Mouse (Mus musculus): Measurements from ENCODE around the gene Lrrc38. TPM values are rescaled to one million over a fixed set of nuclear protein-coding genes. Genes with fewer than 3 reads are reported as not detected.
"Not testable (repeated sequence)": the region's sequence is repeated elsewhere in the genome, so short reads cannot be mapped to it uniquely, and the experiment has no call there.

Lrrc38 gene
- polyA plus RNA-seq, 1 experiment from 2014 or later: 0.86 TPM

DNA sequence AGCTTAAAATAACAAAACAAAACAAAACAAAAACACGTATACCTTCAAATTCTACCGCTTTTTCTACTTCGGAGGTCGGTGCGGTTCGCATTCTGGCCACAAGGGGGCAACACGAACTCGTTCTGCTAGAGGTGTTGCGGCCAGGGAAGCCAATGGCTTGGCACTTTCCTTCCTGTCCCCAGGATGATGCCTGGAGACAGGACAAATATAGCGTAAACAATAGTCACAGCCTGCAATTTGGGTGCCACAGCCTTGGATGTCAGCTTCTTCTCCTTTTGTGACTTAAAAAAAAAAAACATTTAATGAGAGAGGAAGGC lies 24.0 kb upstream of the Lrrc38 start:
- Histone ChIP-seq H3K9ac (no peak overlapping the region), H3K27ac (0 out of 2 replicates have a peak overlapping the region, but pooled peaks have one; percentile 21)

DNA sequence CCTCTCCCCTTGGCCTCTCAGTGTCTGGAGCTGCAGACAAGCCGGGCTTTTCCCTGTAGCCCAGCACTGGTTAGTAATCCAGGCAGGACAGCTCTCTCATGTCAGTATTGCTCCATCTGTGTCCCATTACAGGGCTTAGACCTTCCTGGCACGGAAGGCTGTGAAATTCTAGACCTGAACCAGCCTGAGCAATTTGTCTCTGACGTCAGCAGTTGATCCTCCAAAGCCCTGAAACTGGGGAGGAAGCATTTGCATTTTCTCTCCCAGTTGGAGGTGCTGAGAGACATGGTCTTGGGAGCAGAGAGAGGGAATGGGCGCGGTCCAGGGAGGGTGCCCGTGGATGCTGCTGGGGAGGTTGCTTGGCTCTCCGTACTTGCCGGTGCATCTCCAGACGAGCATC lies 19.0 kb upstream of the Lrrc38 start:
- H3K4me2 ChIP-seq (replicated peaks): no peak overlapping the region
- H3K27ac ChIP-seq: no peak overlapping the region
- no peaks in the 10 kb centered on the region for H3K9me3 ChIP-seq
- 49% methylated on average over 9 of the region's 9 CpGs for WGBS
- H3K4me1 ChIP-seq: no peaks in the 10 kb centered on the region
- no peak for ATAC-seq (ENCODE audit: low FRiP score, low read depth)
- no peak overlapping the region for H3K4me3 ChIP-seq
- H3K27me3 ChIP-seq (replicated peaks): no peaks in the 10 kb centered on the region
- H3K9ac ChIP-seq: no peak overlapping the region
- no peaks in the 10 kb centered on the region for H3K36me3 ChIP-seq

More for the DNA sequence above, 24.0 kb upstream of the Lrrc38 start:
- ATAC-seq (ENCODE audit: low FRiP score, low read depth): peak; percentile 29; the same call in 1 of the 2 replicates
- Histone ChIP-seq H3K27me3 (replicated peaks) (no peaks in the 10 kb centered on the region), H3K4me2 (replicated peaks) (peak overlapping the region; percentile 59), H3K36me3 (no peaks in the 10 kb centered on the region), H3K4me3 (peak overlapping the region; percentile 22; the same call in 1 of the 2 replicates), H3K4me1 (peaks cover 16% of the 10 kb centered on the region), H3K9me3 (no peaks in the 10 kb centered on the region)
- WGBS: 1% methylated on average over 10 of the region's 10 CpGs

DNA sequence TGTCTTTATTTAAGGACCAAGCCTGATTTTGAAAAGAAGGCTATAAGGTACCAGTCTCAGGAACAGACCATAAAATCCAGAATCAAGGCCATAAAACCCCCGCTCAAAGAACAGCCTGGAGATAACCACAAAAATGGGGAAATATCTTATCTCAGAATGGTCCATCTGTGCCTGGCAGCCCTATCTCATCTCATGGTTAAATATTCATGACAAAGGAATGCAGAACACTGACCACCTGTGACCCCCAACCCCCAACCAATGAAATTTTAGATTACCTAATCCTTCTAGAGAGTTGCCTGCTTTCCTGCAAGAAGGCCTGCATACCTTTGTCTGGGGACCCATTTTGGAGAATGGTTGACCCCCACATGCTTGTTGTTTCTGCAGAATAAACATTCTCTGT lies 17.8 kb upstream of the Lrrc38 start:
- no peaks in the 10 kb centered on the region for H3K36me3 ChIP-seq
- no peak overlapping the region for H3K4me2 ChIP-seq (replicated peaks)
- no peak overlapping the region for H3K9ac ChIP-seq
- H3K27ac ChIP-seq: no peak overlapping the region
- H3K27me3 ChIP-seq (replicated peaks): no peaks in the 10 kb centered on the region
- no peak overlapping the region for H3K4me3 ChIP-seq
- no peaks in the 10 kb centered on the region for H3K9me3 ChIP-seq
- no peak for ATAC-seq (ENCODE audit: low FRiP score, low read depth)
- H3K4me1 ChIP-seq: no peaks in the 10 kb centered on the region
- WGBS: 71% methylated on average over 1 of the region's 1 CpGs

DNA sequence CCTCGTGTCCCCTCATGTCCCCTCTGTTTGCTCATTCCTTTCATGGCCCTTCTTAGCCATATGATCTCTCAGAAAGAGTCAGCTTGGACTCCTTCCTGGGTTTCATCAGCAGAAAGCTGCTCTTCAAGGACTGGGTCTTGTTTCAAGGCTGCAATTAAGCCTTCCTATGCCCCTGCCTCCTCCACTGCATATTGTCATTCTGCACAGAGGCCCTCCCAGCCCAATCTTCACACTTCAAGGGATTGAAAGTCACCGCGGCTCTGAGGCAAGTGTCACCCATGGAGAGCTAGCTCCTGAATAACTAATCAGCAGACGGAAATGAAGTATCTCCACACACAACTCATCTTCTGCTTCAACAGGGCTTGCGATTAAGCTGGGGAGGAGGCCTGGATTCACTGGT lies 15.4 kb upstream of the Lrrc38 start:
- no peak overlapping the region for H3K9ac ChIP-seq
- H3K4me3 ChIP-seq: no peak overlapping the region
- H3K4me1 ChIP-seq: no peaks in the 10 kb centered on the region
- no peaks in the 10 kb centered on the region for H3K9me3 ChIP-seq
- WGBS: 46% methylated on average over 5 of the region's 5 CpGs
- no peaks in the 10 kb centered on the region for H3K36me3 ChIP-seq
- H3K27ac ChIP-seq: no peak overlapping the region
- H3K4me2 ChIP-seq (replicated peaks): no peak overlapping the region
- H3K27me3 ChIP-seq (replicated peaks): no peaks in the 10 kb centered on the region
- no peak for ATAC-seq (ENCODE audit: low FRiP score, low read depth)

DNA sequence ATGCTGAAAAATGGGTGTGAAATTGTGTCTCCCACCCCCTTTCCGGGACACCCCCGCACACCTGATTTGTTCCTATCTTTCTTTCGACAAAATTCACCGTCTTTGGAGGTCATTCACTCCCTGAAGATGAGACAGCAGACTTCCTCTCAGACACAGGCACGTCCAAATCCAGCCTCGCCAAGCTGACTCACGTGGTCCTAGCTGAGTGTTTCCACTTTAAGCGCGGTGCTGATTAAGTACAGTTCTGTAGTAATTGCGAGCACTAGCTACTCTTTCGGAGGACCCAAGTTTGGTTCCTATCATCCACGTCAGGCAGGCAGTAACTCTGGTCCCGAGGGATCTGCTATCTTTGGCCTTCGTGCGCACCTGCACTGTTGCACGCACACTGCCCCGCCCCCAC lies 14.6 kb upstream of the Lrrc38 start:
- 89% methylated on average over 17 of the region's 17 CpGs for WGBS
- Histone ChIP-seq H3K27me3 (replicated peaks) (no peaks in the 10 kb centered on the region), H3K36me3 (no peaks in the 10 kb centered on the region), H3K9me3 (no peaks in the 10 kb centered on the region), H3K27ac (no peak overlapping the region), H3K4me1 (no peaks in the 10 kb centered on the region), H3K4me3 (no peak overlapping the region), H3K9ac (no peak overlapping the region), H3K4me2 (replicated peaks) (no peak overlapping the region)
- ATAC-seq (ENCODE audit: low FRiP score, low read depth): no peak

DNA sequence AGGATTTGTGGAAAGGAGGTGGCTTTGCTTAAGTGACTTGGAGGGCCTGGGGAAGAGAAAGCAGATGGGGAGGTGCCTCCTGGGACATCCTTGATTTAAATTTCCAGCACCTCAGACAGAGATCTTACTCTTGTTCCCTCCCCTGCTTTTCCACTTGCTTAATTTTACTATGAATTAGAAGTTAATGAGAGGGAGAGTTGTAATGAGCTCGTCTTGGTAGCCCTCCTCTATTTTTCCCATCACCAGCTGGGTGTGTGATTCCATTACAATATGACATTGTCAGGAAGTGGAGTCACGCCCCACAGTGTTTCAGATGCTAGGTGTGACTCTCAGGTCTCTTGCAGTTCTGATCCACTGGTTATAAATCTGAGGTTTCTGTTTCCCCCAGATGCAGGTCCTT lies 13.5 kb upstream of the Lrrc38 start:
- no peak for ATAC-seq (ENCODE audit: low FRiP score, low read depth)
- H3K4me2 ChIP-seq (replicated peaks): no peak overlapping the region
- H3K4me3 ChIP-seq: no peak overlapping the region
- no peaks in the 10 kb centered on the region for H3K4me1 ChIP-seq
- H3K27me3 ChIP-seq (replicated peaks): no peaks in the 10 kb centered on the region
- WGBS: 55% methylated on average over 2 of the region's 2 CpGs
- H3K27ac ChIP-seq: no peak overlapping the region
- H3K36me3 ChIP-seq: no peaks in the 10 kb centered on the region
- no peaks in the 10 kb centered on the region for H3K9me3 ChIP-seq
- no peak overlapping the region for H3K9ac ChIP-seq

DNA sequence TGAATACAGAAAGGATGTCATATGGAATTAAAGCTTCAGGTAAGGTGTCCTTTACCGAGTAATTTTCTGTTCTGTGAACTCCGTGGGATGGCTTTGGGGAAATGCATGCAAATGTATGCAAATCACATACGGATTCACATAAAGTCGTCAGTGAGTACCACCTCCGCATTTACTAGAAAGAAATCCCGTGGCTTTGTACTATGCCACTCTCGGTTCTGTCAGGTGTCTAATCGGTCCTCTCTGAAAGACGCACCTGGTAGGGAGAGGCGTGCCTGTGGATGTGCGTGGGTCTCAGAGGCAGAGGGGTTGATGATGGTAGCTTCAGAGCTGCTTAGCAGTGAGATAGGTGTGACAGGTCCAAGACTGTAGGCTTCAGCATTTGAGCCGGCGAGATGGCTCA lies 9.7 kb upstream of the Lrrc38 start:
- no peak overlapping the region for H3K4me3 ChIP-seq
- H3K4me2 ChIP-seq (replicated peaks): no peak overlapping the region
- WGBS: 80% methylated on average over 13 of the region's 13 CpGs
- no peaks in the 10 kb centered on the region for H3K27me3 ChIP-seq (replicated peaks)
- no peaks in the 10 kb centered on the region for H3K9me3 ChIP-seq
- no peaks in the 10 kb centered on the region for H3K36me3 ChIP-seq
- ATAC-seq (ENCODE audit: low FRiP score, low read depth): no peak
- H3K4me1 ChIP-seq: no peaks in the 10 kb centered on the region
- H3K9ac ChIP-seq: no peak overlapping the region
- H3K27ac ChIP-seq: no peak overlapping the region

DNA sequence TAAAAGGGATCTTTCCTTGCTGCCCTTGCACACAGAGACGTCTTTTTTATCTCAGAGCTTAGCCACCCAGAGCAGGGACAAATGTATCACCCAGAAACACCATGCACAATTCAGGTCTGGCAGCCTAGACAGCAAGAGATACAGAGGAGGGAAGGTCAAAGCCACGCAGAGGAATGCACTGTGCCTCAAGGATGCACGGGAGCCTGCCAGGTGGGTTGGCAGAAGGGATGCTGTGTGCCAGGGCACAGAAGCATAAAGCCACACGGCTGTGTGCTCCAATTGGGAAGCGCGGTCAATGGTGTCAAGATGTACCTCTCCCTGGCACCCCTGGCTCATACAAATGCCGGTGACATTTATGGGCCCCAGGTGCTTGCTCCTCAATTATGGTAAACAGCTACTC lies 8.1 kb upstream of the Lrrc38 start:
- 81% methylated on average over 7 of the region's 7 CpGs for whole genome bisulfite sequencing
- Histone ChIP-seq H3K9me3 (no peaks in the 10 kb centered on the region), H3K4me3 (no peak overlapping the region), H3K27ac (no peak overlapping the region), H3K27me3 (replicated peaks) (no peaks in the 10 kb centered on the region), H3K4me1 (no peaks in the 10 kb centered on the region), H3K36me3 (no peaks in the 10 kb centered on the region), H3K9ac (no peak overlapping the region), H3K4me2 (replicated peaks) (no peak overlapping the region)
- ATAC-seq (ENCODE audit: low FRiP score, low read depth): no peak

DNA sequence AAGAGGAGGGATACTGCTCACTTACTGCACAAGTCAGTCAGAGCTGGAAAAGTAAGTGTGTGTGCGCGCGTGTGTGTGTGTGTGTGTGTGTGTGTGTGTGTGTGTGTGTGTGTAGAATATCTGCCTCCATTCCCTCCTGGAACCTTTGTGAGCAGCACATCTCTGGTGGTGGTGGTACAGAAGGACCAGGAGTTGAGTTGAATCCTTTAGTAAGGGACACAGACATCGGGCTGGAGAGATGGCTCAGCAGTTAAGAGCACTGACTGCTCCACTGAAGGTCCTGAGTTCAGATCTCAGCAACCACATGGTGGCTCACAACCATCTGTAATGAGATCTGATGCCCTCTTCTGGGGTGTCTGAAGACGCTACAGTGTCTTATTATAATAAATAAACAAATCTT lies 4.1 kb upstream of the Lrrc38 start:
- not testable (repeated sequence) for H3K9ac ChIP-seq; H3K27ac ChIP-seq; ATAC-seq (ENCODE audit: low FRiP score, low read depth); H3K4me3 ChIP-seq; H3K9me3 ChIP-seq; H3K4me2 ChIP-seq (replicated peaks); H3K36me3 ChIP-seq
- peaks cover 28% of the 10 kb centered on the region for H3K27me3 ChIP-seq (replicated peaks)
- 88% methylated on average over 5 of the region's 5 CpGs for WGBS
- peaks cover 15% of the 10 kb centered on the region for H3K4me1 ChIP-seq

DNA sequence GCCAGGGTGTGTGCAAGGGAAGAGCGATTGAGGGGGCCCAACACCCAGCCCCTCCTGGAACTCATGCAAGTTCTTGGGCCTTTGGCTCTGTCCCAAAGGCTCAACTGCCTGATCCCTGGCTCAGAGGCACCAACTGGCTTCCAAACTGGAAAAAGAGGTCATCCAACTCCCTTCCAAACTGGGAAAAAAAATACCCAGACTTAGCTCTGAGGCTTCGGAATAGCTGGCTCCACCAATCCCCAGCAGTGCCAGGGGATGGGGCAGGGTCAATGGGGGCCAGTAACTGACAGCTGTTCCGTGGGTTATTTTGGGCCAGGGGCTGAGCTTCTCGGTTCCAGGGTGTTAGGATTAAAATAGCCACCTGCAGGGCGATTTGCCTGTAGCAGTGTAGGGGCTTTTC lies 879 bp upstream of the Lrrc38 start:
- Histone ChIP-seq H3K9me3 (no peaks in the 10 kb centered on the region), H3K36me3 (no peaks in the 10 kb centered on the region), H3K4me3 (no peak overlapping the region), H3K4me1 (peaks cover 17% of the 10 kb centered on the region), H3K4me2 (replicated peaks) (peak overlapping the region; percentile 99; the same call in 1 of the 2 replicates), H3K9ac (no peak overlapping the region), H3K27me3 (replicated peaks) (peaks cover 45% of the 10 kb centered on the region), H3K27ac (no peak overlapping the region)
- no peak for ATAC-seq (ENCODE audit: low FRiP score, low read depth)
- 26% methylated on average over 5 of the region's 5 CpGs for WGBS

DNA sequence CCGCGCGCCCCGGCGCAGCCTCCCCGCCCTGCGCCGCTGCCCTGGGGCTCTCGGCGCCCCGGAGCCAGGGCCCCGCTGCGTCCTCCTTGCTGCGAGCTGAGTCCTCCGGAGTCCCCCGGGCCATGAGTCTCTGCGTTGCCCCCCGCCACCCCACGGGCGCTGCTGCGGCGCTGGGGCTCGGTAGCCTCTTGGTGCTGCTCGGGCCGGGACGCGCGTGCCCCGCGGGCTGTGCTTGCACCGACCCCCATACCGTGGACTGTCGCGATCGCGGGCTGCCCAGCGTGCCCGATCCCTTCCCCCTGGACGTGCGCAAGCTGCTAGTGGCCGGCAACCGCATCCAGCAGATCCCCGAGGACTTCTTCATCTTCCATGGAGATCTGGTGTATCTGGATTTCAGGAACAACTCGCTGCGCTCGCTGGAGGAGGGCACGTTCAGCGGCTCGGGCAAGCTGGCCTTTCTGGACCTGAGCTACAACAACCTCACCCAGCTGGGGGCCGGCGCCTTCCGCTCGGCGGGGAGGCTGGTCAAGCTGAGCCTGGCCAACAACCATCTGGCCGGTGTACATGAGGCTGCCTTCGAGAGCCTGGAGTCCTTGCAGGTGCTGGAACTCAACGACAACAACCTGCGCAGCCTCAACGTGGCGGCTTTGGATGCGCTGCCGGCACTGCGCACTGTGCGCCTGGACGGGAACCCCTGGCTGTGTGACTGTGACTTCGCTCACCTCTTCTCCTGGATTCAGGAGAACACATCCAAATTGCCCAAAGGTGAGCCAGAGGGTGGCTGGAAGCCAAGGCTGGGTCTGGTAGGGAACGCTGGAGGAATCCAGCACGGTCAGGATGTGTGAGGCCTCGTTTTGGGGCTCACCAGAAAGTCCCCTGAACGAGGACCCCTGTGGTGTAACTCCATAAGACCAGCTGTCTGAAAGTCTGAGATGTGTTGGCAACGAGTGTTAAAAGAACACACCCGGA lies 774 bp downstream of the Lrrc38 start:
- 3% methylated on average over 72 of the region's 72 CpGs for WGBS
- H3K9ac ChIP-seq: peak overlapping the region; percentile 60
- peak; percentile 46; the same call in 1 of the 2 replicates for ATAC-seq (ENCODE audit: low FRiP score, low read depth)
- no peak overlapping the region for H3K27ac ChIP-seq
- H3K4me1 ChIP-seq: peaks cover 17% of the 10 kb centered on the region
- peak overlapping the region; percentile 51 for H3K4me3 ChIP-seq
- peak overlapping the region; percentile 99 for H3K4me2 ChIP-seq (replicated peaks)
- no peaks in the 10 kb centered on the region for H3K9me3 ChIP-seq
- H3K27me3 ChIP-seq (replicated peaks): peaks cover 45% of the 10 kb centered on the region
- no peaks in the 10 kb centered on the region for H3K36me3 ChIP-seq

DNA sequence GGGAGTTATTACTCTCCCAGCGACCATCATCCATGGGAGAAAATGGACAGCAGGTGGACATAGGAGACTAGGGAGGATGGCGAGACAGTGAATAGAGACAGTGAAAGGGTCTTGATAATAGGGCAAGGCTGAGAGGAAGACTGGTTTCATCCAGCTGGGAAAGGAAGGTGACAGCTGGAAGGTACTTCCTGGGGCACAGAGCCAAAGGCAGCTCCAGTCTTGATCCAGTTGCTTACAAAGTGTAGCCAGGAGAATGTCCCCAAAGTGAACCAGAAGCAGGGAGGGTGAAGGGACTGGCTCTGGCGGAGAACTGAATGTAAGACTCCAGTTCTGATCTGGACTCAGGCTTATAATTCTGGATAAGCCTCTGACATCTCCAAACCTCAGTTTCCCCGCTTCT lies 2.7 kb downstream of the Lrrc38 start:
- WGBS: 79% methylated on average over 4 of the region's 4 CpGs

DNA sequence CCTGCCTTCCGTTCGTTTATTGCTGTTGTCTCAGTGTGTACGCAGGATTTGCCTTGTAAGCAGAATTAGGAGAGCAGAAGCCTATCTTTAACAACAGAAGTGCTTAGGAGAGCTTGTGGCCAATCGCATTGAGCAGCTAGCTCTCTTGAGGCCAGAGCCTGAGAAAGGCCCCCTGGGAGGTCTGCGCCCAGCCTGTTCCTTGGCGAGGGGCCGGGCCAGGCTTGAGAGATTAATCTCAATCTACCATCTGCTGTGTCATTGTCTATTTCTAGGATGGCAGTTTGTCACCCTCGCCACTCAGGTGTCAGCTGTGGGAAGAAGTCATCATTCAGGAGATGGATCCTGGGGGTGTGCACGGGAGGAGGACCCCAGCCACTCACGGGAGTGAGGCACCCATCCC lies 12.0 kb downstream of the Lrrc38 start:
- no peaks in the 10 kb centered on the region for H3K27me3 ChIP-seq (replicated peaks)
- no peak overlapping the region for H3K27ac ChIP-seq
- no peak overlapping the region for H3K9ac ChIP-seq
- H3K9me3 ChIP-seq: no peaks in the 10 kb centered on the region
- 56% methylated on average over 10 of the region's 10 CpGs for WGBS
- H3K4me1 ChIP-seq: peaks cover 7% of the 10 kb centered on the region
- H3K36me3 ChIP-seq: no peaks in the 10 kb centered on the region
- no peak overlapping the region for H3K4me2 ChIP-seq (replicated peaks)
- no peak overlapping the region for H3K4me3 ChIP-seq
- 0 out of 2 replicates have a peak, but pooled peaks have one; percentile 34 for ATAC-seq (ENCODE audit: low FRiP score, low read depth)

More for the DNA sequence above, 2.7 kb downstream of the Lrrc38 start:
- Histone ChIP-seq H3K36me3 (no peaks in the 10 kb centered on the region), H3K4me1 (peaks cover 17% of the 10 kb centered on the region), H3K27ac (no peak overlapping the region), H3K4me2 (replicated peaks) (no peak overlapping the region), H3K4me3 (no peak overlapping the region), H3K9me3 (no peaks in the 10 kb centered on the region), H3K27me3 (replicated peaks) (peaks cover 45% of the 10 kb centered on the region), H3K9ac (no peak overlapping the region)
- ATAC-seq (ENCODE audit: low FRiP score, low read depth): no peak

Measured in neural tube, embryonic 12.5 days (tissue).